Mouse (Mus musculus): ENCODE measurements around the gene Usp49. TPM values are rescaled to one million over a fixed set of nuclear protein-coding genes. Genes with fewer than 3 reads are reported as not detected.
"Not testable (repeated sequence)": the region's sequence is repeated elsewhere in the genome, so short reads cannot be mapped to it uniquely, and the experiment has no call there.

The Usp49 gene
- polyA plus RNA-seq, 1 experiment from 2014 or later = 5.6 TPM

- H3K4me3 ChIP-seq = no peak overlapping the region
- 92% methylated on average over 1 of the region's 1 CpGs for WGBS
- H3K4me1 ChIP-seq = peaks cover 25% of the 10 kb centered on the region
- no peak for ATAC-seq (ENCODE audit: low FRiP score, low read depth)
- H3K27me3 ChIP-seq = no peaks in the 10 kb centered on the region
- H3K27ac ChIP-seq = no peak overlapping the region
- no peaks in the 10 kb centered on the region for H3K9me3 ChIP-seq
- peaks cover 56% of the 10 kb centered on the region for H3K36me3 ChIP-seq
- no peak overlapping the region for H3K4me2 ChIP-seq (replicated peaks)
- no peak overlapping the region for H3K9ac ChIP-seq
Measured at GRCm38 (mm10) chr17:47614018-47614417, 16.5 kb upstream of the Usp49 start.

- 93% methylated on average over 8 of the region's 8 CpGs for WGBS
- no peak for ATAC-seq (ENCODE audit: low FRiP score, low read depth)
- no peaks in the 10 kb centered on the region for H3K9me3 ChIP-seq
- H3K4me1 ChIP-seq = peaks cover 12% of the 10 kb centered on the region
- H3K27me3 ChIP-seq = no peaks in the 10 kb centered on the region
- H3K36me3 ChIP-seq = peaks cover 70% of the 10 kb centered on the region
- H3K4me2 ChIP-seq (replicated peaks) = no peak overlapping the region
- no peak overlapping the region for H3K4me3 ChIP-seq
- H3K27ac ChIP-seq = no peak overlapping the region
- no peak overlapping the region; the same call in 1 of the 2 replicates for H3K9ac ChIP-seq
Measured at GRCm38 (mm10) chr17:47616119-47616518, 14.4 kb upstream of the Usp49 start.

- Histone ChIP-seq H3K9ac (no peak overlapping the region), H3K36me3 (peaks cover 76% of the 10 kb centered on the region)
- 90% methylated on average over 4 of the region's 4 CpGs for WGBS
Measured at GRCm38 (mm10) chr17:47616652-47617051, 13.8 kb upstream of the Usp49 start.

GRCm38 (mm10) chr17:47617605-47618307 is 12.7 kb upstream of the Usp49 start:
- ATAC-seq (ENCODE audit: low FRiP score, low read depth) = no peak

More at GRCm38 (mm10) chr17:47616652-47617051, 13.8 kb upstream of the Usp49 start:
- no peak overlapping the region for H3K27ac ChIP-seq
- no peak overlapping the region for H3K4me2 ChIP-seq (replicated peaks)
- H3K4me1 ChIP-seq = peaks cover 12% of the 10 kb centered on the region
- H3K27me3 ChIP-seq = no peaks in the 10 kb centered on the region
- H3K9me3 ChIP-seq = no peaks in the 10 kb centered on the region
- no peak overlapping the region for H3K4me3 ChIP-seq
- ATAC-seq (ENCODE audit: low FRiP score, low read depth) = no peak

GRCm38 (mm10) chr17:47618556-47619311 is 11.8 kb upstream of the Usp49 start:
- no peak overlapping the region for H3K27ac ChIP-seq
- 92% methylated on average over 13 of the region's 13 CpGs for WGBS
- peaks cover 91% of the 10 kb centered on the region for H3K36me3 ChIP-seq
- no peak overlapping the region for H3K9ac ChIP-seq
- no peaks in the 10 kb centered on the region for H3K9me3 ChIP-seq
- no peaks in the 10 kb centered on the region for H3K27me3 ChIP-seq
- no peak for ATAC-seq (ENCODE audit: low FRiP score, low read depth)
- H3K4me1 ChIP-seq = no peaks in the 10 kb centered on the region
- H3K4me2 ChIP-seq (replicated peaks) = no peak overlapping the region
- no peak overlapping the region for H3K4me3 ChIP-seq

More at GRCm38 (mm10) chr17:47617605-47618307, 12.7 kb upstream of the Usp49 start:
- H3K4me3 ChIP-seq = no peak overlapping the region
- no peak overlapping the region for H3K4me2 ChIP-seq (replicated peaks)
- peaks cover 4% of the 10 kb centered on the region for H3K4me1 ChIP-seq
- WGBS = 93% methylated on average over 9 of the region's 9 CpGs
- H3K9me3 ChIP-seq = no peaks in the 10 kb centered on the region
- no peak overlapping the region for H3K27ac ChIP-seq
- H3K9ac ChIP-seq = no peak overlapping the region
- peaks cover 87% of the 10 kb centered on the region for H3K36me3 ChIP-seq
- H3K27me3 ChIP-seq = no peaks in the 10 kb centered on the region

GRCm38 (mm10) chr17:47622912-47623554 is 7.5 kb upstream of the Usp49 start:
- H3K4me3 ChIP-seq = no peak overlapping the region
- H3K4me2 ChIP-seq (replicated peaks) = no peak overlapping the region
- peaks cover 4% of the 10 kb centered on the region for H3K4me1 ChIP-seq
- no peak for ATAC-seq (ENCODE audit: low FRiP score, low read depth)
- no peaks in the 10 kb centered on the region for H3K27me3 ChIP-seq
- no peak overlapping the region for H3K27ac ChIP-seq
- no peak overlapping the region for H3K9ac ChIP-seq
- WGBS = 90% methylated on average over 14 of the region's 14 CpGs
- H3K9me3 ChIP-seq = no peaks in the 10 kb centered on the region
- H3K36me3 ChIP-seq = peaks cover 77% of the 10 kb centered on the region

- not testable (repeated sequence) for H3K9me3 ChIP-seq; ATAC-seq (ENCODE audit: low FRiP score, low read depth); H3K27me3 ChIP-seq; H3K9ac ChIP-seq; H3K4me3 ChIP-seq; H3K27ac ChIP-seq; H3K4me2 ChIP-seq (replicated peaks)
- WGBS = 96% methylated on average over 5 of the region's 5 CpGs
- Histone ChIP-seq H3K36me3 (peaks cover 66% of the 10 kb centered on the region), H3K4me1 (peaks cover 11% of the 10 kb centered on the region)
Measured at GRCm38 (mm10) chr17:47624572-47624971, 5.9 kb upstream of the Usp49 start.

- 99% methylated on average over 2 of the region's 2 CpGs for WGBS
- Histone ChIP-seq H3K4me2 (replicated peaks) (no peak overlapping the region), H3K9me3 (no peaks in the 10 kb centered on the region), H3K9ac (no peak overlapping the region), H3K27ac (no peak overlapping the region), H3K27me3 (no peaks in the 10 kb centered on the region), H3K4me1 (peaks cover 11% of the 10 kb centered on the region), H3K36me3 (peaks cover 61% of the 10 kb centered on the region), H3K4me3 (no peak overlapping the region)
- no peak for ATAC-seq (ENCODE audit: low FRiP score, low read depth)
Measured at GRCm38 (mm10) chr17:47625088-47625487, 5.4 kb upstream of the Usp49 start.

- Histone ChIP-seq H3K4me1 (peaks cover 20% of the 10 kb centered on the region), H3K27me3 (no peaks in the 10 kb centered on the region), H3K4me2 (replicated peaks) (no peak overlapping the region), H3K9me3 (no peaks in the 10 kb centered on the region), H3K36me3 (peaks cover 53% of the 10 kb centered on the region), H3K27ac (no peak overlapping the region), H3K4me3 (no peak overlapping the region), H3K9ac (no peak overlapping the region)
- 84% methylated on average over 5 of the region's 5 CpGs for WGBS
- ATAC-seq (ENCODE audit: low FRiP score, low read depth) = no peak
Measured at GRCm38 (mm10) chr17:47626031-47626430, 4.5 kb upstream of the Usp49 start.

GRCm38 (mm10) chr17:47627791-47628190 is 2.7 kb upstream of the Usp49 start:
- Histone ChIP-seq H3K9ac (no peak overlapping the region), H3K9me3 (no peaks in the 10 kb centered on the region), H3K4me3 (peak overlapping the region; percentile 64), H3K4me2 (replicated peaks) (peak overlapping the region; percentile 70), H3K4me1 (peaks cover 30% of the 10 kb centered on the region), H3K36me3 (peaks cover 35% of the 10 kb centered on the region), H3K27ac (no peak overlapping the region), H3K27me3 (no peaks in the 10 kb centered on the region)
- WGBS = 81% methylated on average over 2 of the region's 2 CpGs
- ATAC-seq (ENCODE audit: low FRiP score, low read depth) = no peak

GRCm38 (mm10) chr17:47628851-47629676 is 1.4 kb upstream of the Usp49 start:
- Histone ChIP-seq H3K9me3 (no peaks in the 10 kb centered on the region), H3K27ac (peak overlapping the region; percentile 94), H3K27me3 (no peaks in the 10 kb centered on the region), H3K36me3 (peaks cover 23% of the 10 kb centered on the region), H3K4me1 (peaks cover 30% of the 10 kb centered on the region), H3K4me3 (peak overlapping the region; percentile 64), H3K9ac (peak overlapping the region; percentile 68), H3K4me2 (replicated peaks) (peak overlapping the region; percentile 70)
- WGBS = under 1% methylated on average over 53 of the region's 63 CpGs
- ATAC-seq (ENCODE audit: low FRiP score, low read depth) = peak; percentile 95
